Mouse (Mus musculus) forebrain, embryonic 15.5 days (tissue): ENCODE results near the gene Akt1. TPM values are rescaled to one million over a fixed set of nuclear protein-coding genes. Genes with fewer than 3 reads are reported as not detected.

Experiments
- ATAC-seq: fragments of 200-750 bp; cut with Nextera tagmentation; replicated peaks from 2 replicates; pipeline ENCODE4 v1.8.0; 2017; ENCODE audit warnings: mild to moderate bottlenecking, moderate TSS enrichment, moderate library complexity
- H3K27ac ChIP-seq: fragments of 300-500 bp; sonication (generic); replicated peaks from 2 replicates; pipeline ENCODE4 v1.5.1; 2015; ENCODE audit warnings: mild to moderate bottlenecking, inconsistent platforms
- H3K27me3 ChIP-seq: fragments of 300-500 bp; sonication (generic); 2 replicates; pipeline ENCODE4 v1.6.1; 2015; ENCODE audit warnings: inconsistent platforms
- H3K36me3 ChIP-seq: fragments of 300-500 bp; sonication (generic); 2 replicates; pipeline ENCODE4 v1.6.1; 2015; ENCODE audit warnings: mild to moderate bottlenecking, inconsistent platforms
- H3K4me1 ChIP-seq: fragments of 300-500 bp; sonication (generic); 2 replicates; pipeline ENCODE4 v1.6.1; 2015; ENCODE audit warnings: inconsistent platforms
- H3K4me2 ChIP-seq: fragments of 300-500 bp; sonication (generic); replicated peaks from 2 replicates; pipeline ENCODE4 v1.6.1; 2015; ENCODE audit warnings: mild to moderate bottlenecking, inconsistent platforms
- H3K4me3 ChIP-seq: fragments of 300-500 bp; sonication (generic); 2 replicates; pipeline ENCODE4 v1.5.1; 2015; ENCODE audit warnings: mild to moderate bottlenecking, inconsistent platforms
- H3K9ac ChIP-seq: fragments of 300-500 bp; sonication (generic); replicated peaks from 2 replicates; pipeline ENCODE4 v1.6.1; 2015; ENCODE audit warnings: mild to moderate bottlenecking, inconsistent platforms
- H3K9me3 ChIP-seq: fragments of 300-500 bp; sonication (generic); 2 replicates; pipeline ENCODE4 v1.6.1; 2016; ENCODE audit warnings: inconsistent platforms
- WGBS: fragments of 180-500 bp; shearing (Covaris S2); methylation state at CpG from one replicate; pipeline ENCODE4 v1.1.7; 2015; ENCODE audit warnings: mixed read lengths; 5-methylcytosine and 5-hydroxymethylcytosine counted together
- polyA plus RNA-seq: library from polyadenylated mRNA; unstranded; fragments of >200 nt; fragmentation: Nextera tagmentation; extraction: Ambion mirVana; gene quantifications from 2 replicates; pipeline ENCODE4 v1.2.1, GENCODE M21; 2015

Gene Akt1
- polyA plus RNA-seq, 1 experiment from 2014 or later = 79.1 TPM

DNA sequence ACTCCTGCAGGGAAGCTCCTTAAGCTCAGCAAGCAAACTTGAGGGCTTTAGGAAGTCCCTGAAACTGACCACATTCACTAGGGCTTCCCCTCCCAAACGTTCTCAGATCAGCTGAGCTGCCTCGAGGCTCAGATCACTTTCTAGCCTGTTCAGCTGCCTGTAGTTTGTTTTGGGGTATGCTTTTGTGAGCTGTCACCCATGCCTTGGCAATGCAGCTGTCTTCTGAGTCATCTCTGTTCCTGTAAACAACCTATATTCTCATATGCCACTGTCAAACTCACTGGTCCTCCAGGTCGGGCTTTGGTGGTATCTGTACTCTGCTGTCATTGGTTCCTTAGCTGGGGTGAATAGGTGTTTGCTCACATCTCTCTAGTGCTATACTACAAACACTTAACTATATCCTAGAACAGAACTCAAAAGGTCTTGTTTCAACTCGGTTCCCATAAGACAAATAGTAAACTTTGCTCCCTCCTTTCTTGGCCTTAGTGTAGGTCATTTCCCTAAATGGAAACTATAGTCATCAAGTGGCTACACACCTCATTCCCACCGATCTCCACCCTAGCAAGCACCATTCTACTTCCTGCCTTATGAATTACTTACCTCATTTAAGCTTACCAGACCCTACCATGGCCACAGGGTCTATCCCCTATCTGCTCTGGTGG, 22.8 kb downstream of the Akt1 start:
- Histone ChIP-seq H3K4me2 (no peak overlapping the region), H3K27me3 (no peaks in the 10 kb centered on the region), H3K36me3 (peaks cover 53% of the 10 kb centered on the region), H3K4me3 (no peak overlapping the region), H3K9me3 (no peaks in the 10 kb centered on the region), H3K9ac (no peak overlapping the region), H3K27ac (no peak overlapping the region), H3K4me1 (peaks cover 4% of the 10 kb centered on the region)
- no peak for ATAC-seq
- 78% methylated on average over 5 of the region's 5 CpGs for WGBS

DNA sequence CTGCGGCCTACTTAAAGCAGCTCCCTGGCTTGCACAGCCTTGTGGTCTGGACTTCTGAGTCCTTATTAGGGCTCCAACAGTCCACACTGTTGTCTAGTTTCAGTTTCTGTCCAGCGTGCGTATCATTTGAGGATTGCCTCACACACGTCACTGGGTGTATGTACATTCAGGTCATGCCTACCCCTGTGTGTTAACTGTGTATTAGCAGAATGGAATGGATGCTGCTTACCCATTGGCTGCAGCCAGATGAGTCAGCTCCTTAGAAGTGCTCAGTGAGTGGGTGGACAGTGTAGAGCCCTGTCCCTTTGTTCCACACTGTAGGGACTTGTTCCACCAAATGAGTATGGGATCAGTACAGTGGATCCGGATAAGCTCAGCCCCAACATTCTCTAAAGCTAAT, 26.6 kb downstream of the Akt1 start:
- Histone ChIP-seq H3K4me3 (no peak overlapping the region), H3K9ac (no peak overlapping the region), H3K4me1 (peaks cover 27% of the 10 kb centered on the region), H3K9me3 (no peaks in the 10 kb centered on the region), H3K36me3 (peaks cover 21% of the 10 kb centered on the region), H3K27me3 (no peaks in the 10 kb centered on the region), H3K4me2 (no peak overlapping the region), H3K27ac (no peak overlapping the region)
- no peak for ATAC-seq
- 93% methylated on average over 5 of the region's 5 CpGs for WGBS

DNA sequence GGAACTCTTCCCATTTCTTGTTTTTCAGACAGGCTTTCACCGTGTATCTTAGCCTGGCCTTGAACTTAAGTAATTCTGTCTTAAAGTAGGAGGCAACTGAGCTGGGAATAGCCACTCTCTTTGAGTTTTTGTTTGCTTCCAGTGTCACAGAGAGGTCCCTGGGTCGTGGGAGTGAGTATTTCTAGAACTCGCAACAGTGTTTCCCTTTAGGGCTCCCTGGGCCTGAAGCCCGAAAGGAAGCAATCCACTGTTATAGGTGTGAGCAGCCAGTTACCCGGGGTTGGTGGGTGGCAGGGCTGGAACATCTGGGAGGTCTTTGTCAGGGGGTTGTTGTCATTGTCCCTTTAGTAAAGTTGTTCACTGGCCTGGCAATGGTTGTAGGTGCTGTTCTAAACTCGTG, 28.5 kb downstream of the Akt1 start:
- no peaks in the 10 kb centered on the region for H3K27me3 ChIP-seq
- 46% methylated on average over 6 of the region's 6 CpGs for WGBS
- peaks cover 27% of the 10 kb centered on the region for H3K4me1 ChIP-seq
- H3K9ac ChIP-seq = peak overlapping the region; percentile 79; the same call in 1 of the 2 replicates
- H3K36me3 ChIP-seq = peaks cover 21% of the 10 kb centered on the region
- H3K4me2 ChIP-seq = peak overlapping the region; percentile 90
- H3K4me3 ChIP-seq = peak overlapping the region; percentile 83
- no peak overlapping the region for H3K27ac ChIP-seq
- ATAC-seq = no peak
- H3K9me3 ChIP-seq = no peaks in the 10 kb centered on the region

DNA sequence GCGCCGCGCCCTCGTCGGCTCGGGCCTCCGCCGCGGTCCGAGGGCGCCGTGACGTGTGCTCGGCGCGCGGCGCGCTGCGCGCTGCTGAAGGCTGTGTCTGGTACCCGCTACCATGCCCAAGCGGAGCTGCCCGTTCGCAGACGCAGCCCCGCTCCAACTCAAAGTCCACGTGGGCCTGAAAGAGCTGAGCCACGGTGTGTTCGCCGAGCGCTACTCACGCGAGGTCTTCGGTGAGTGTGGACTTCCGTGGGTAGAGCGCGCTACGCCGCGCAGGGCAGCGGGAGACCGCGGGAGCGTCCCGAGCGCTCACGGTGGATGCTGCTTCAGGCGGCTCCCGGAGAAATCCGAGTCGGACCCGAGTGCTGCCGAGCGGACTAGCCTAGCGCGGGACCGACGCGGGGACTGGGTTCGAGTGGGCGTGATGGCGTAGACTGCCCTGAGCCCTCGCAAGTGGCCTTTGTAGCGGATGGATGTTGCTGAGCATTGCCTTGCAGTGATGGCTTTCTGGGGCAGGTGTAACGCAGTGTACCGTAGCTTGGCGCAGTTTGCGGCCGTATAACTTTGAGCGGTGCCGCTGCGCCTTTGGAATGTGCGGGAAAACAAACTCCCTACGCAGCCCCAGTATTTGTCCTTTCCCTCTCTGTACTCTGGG, 29.7 kb downstream of the Akt1 start:
- under 1% methylated on average over 75 of the region's 75 CpGs for WGBS
- no peak; the same call in 1 of the 2 replicates for ATAC-seq

DNA sequence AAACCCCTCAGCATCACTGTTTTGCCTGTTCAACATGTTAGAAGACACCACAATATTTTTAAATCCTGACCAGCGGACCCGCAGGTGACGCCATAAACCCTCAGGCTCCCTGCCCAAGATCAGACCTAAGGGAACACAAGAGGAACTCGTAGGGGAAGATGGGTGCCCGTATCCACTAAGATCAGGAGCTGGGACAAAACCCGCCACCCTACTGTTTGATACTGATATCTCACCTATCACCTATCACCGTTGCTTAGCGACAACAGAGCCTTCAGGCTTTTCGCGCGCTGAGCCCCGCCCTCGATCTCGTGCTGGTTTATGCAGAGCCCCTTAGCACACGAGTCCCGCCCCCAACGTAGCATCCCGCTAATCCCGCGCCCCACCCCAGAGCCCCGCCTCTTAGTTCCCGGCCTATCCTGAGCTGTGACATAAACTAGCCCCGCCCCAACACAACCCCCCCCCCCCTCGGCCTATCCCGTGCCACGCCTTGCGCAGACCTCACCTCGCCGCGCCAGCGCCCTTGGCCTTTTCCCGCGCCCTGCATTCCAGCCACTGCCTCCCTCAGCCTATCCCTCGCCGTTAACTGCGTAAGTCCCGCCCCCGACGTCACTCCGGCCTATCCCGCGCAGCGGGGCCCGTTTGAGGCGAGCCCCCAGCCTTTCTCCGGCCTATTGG, 30.4 kb downstream of the Akt1 start, which contains the start of gene Siva1:
Gene Siva1, plus strand, starts transcription at position 500 of the 675 bp plus-strand sequence.
- Histone ChIP-seq H3K36me3 (peaks cover 16% of the 10 kb centered on the region), H3K4me2 (peak within 1 kb of the TSS; percentile 90), H3K4me3 (peak within 1 kb of the TSS; percentile 83), H3K27me3 (no peaks in the 10 kb centered on the region), H3K27ac (peak within 1 kb of the TSS; percentile 83), H3K4me1 (peaks cover 27% of the 10 kb centered on the region), H3K9me3 (no peaks in the 10 kb centered on the region), H3K9ac (peak within 1 kb of the TSS; percentile 79)
- ATAC-seq = peak; percentile 95
- under 1% methylated on average over 45 of the region's 46 CpGs for WGBS

More for the DNA sequence above, 29.7 kb downstream of the Akt1 start:
- peaks cover 19% of the 10 kb centered on the region for H3K36me3 ChIP-seq
- H3K4me2 ChIP-seq = peak overlapping the region; percentile 90
- no peaks in the 10 kb centered on the region for H3K27me3 ChIP-seq
- peaks cover 27% of the 10 kb centered on the region for H3K4me1 ChIP-seq
- H3K27ac ChIP-seq = peak overlapping the region; percentile 83
- peak overlapping the region; percentile 83 for H3K4me3 ChIP-seq
- no peaks in the 10 kb centered on the region for H3K9me3 ChIP-seq
- peak overlapping the region; percentile 79 for H3K9ac ChIP-seq

DNA sequence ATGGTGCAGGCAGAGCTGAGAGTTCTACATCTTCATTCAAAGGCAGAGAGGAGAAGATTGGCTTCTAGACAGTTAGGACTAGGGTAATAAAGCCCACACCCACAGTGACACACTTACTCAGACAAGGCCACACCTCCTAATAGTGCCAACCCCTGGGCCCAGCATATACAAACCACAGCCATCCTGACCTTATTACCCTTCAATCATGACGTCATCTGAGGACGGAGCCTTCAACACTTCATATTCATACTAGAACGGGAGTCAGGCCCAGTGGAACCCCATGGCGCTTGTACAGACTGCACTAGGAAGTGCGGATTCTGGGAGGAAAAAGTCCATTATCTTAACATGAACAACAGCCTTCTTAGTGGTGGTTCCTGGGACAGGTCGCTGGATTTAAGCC, 31.6 kb downstream of the Akt1 start:
- WGBS = 86% methylated on average over 6 of the region's 6 CpGs
- no peak overlapping the region for H3K4me2 ChIP-seq
- H3K36me3 ChIP-seq = peaks cover 5% of the 10 kb centered on the region; the same call in 1 of the 2 replicates
- H3K9me3 ChIP-seq = no peaks in the 10 kb centered on the region
- H3K27me3 ChIP-seq = no peaks in the 10 kb centered on the region
- peaks cover 27% of the 10 kb centered on the region for H3K4me1 ChIP-seq
- no peak for ATAC-seq
- no peak overlapping the region for H3K9ac ChIP-seq
- H3K27ac ChIP-seq = no peak overlapping the region
- no peak overlapping the region for H3K4me3 ChIP-seq

DNA sequence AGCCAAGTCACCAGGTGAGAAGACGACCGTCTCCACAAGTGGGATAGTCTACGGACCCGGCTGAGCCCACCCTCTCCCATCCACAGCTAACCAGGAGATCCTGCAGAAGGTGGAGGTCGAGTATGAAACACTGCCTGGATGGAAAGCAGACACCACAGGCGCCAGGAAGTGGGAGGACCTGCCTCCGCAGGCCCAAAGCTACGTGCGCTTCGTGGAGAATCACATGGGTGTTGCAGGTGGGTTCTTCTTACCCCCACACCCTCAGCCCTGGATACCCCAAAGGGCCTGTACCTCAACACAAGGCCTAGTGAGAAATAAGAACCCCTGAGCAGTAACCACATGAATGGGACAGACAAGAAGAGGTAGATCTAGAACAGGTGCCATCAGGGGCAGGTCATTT, 35.2 kb downstream of the Akt1 start:
- no peaks in the 10 kb centered on the region for H3K9me3 ChIP-seq
- no peak overlapping the region for H3K4me2 ChIP-seq
- no peaks in the 10 kb centered on the region for H3K27me3 ChIP-seq
- no peak overlapping the region for H3K27ac ChIP-seq
- H3K4me1 ChIP-seq = peaks cover 8% of the 10 kb centered on the region
- H3K4me3 ChIP-seq = no peak overlapping the region
- no peaks in the 10 kb centered on the region for H3K36me3 ChIP-seq
- H3K9ac ChIP-seq = no peak overlapping the region
- no peak for ATAC-seq
- WGBS = 86% methylated on average over 10 of the region's 10 CpGs

DNA sequence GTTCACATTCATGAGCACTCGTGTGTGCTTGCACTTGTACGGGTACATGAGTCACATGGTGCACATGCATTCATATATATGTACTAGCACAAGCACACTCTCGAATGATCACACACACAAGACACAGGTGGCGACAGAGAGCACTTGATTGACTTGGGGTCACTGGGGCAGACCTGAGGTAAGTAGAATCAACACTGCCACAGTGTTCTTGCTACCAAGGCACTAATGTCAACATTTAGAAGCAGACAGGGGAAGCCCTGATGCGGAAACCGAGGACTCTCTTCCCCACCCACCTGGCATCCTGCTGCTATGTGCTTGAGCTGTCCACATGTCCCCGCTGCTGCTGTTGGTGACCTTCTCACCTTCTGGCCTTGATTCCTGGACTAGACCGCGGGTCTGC, 41.0 kb downstream of the Akt1 start:
- no peak for ATAC-seq
- no peaks in the 10 kb centered on the region for H3K36me3 ChIP-seq
- H3K9me3 ChIP-seq = no peaks in the 10 kb centered on the region
- no peak overlapping the region for H3K27ac ChIP-seq
- no peak overlapping the region for H3K4me2 ChIP-seq
- WGBS = 83% methylated on average over 9 of the region's 9 CpGs
- H3K4me1 ChIP-seq = peaks cover 6% of the 10 kb centered on the region
- H3K9ac ChIP-seq = no peak overlapping the region
- H3K27me3 ChIP-seq = no peaks in the 10 kb centered on the region
- no peak overlapping the region for H3K4me3 ChIP-seq

DNA sequence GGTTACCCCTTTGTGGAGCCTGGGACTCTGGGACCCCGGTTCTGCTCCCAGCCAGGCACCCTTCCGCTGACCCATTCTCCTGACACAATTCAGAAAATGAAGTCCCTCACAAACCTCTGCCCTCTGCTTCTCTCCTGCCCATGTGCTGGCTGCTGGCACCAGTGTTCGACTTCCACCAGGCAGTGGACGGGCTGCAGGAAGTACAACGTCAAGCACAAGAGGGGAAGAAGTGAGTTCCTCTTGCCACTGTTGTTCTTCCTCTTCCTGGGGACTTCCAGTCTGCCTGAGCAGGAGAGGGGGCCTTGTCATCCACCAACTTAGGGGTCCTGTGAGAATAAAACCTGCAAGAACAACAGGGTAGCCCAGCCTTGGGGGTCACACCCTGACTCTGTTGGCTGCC, 41.8 kb downstream of the Akt1 start:
- no peak overlapping the region for H3K27ac ChIP-seq
- no peaks in the 10 kb centered on the region for H3K27me3 ChIP-seq
- WGBS = 89% methylated on average over 5 of the region's 5 CpGs
- peaks cover 6% of the 10 kb centered on the region for H3K4me1 ChIP-seq
- H3K36me3 ChIP-seq = no peaks in the 10 kb centered on the region
- no peak overlapping the region for H3K9ac ChIP-seq
- H3K4me2 ChIP-seq = no peak overlapping the region
- H3K4me3 ChIP-seq = no peak overlapping the region
- no peak for ATAC-seq
- no peaks in the 10 kb centered on the region for H3K9me3 ChIP-seq

DNA sequence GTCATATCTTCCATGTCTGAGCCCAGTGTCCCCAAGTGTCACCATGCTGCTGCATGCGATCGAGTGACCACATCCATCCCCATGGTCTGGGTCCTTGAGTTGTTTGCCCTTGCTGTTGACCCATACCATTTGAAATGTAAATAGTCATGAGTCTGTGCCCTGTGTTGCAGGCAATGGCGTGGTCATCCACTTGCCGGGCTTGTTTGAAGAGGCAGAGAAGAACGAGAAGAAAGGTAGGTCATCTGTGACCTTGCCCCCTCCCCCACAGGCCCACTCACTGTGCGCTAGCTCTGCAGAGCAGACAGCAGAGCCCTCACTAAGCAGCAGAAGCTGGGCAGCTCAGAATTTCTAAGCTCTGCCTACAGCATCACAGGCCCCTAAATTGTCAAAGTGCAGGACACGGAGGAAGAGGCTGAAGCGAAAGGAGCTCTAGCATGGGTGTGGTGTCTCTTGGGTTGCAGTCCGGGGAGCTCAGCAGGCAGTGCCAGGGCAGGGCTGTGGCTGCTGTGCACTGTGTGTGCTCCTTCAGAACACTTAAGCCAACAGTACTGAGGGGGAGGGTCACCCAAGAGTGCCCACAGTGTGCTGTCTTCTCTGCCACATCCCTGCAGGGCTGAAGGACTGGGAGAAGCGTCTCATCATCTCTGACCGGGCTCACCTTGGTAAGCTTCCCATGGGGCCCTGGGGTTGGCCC, 42.5 kb downstream of the Akt1 start:
- H3K4me1 ChIP-seq = peaks cover 6% of the 10 kb centered on the region
- no peak overlapping the region for H3K4me2 ChIP-seq
- no peak overlapping the region for H3K27ac ChIP-seq
- no peak for ATAC-seq
- H3K9ac ChIP-seq = no peak overlapping the region
- no peaks in the 10 kb centered on the region for H3K27me3 ChIP-seq
- no peaks in the 10 kb centered on the region for H3K36me3 ChIP-seq
- H3K4me3 ChIP-seq = no peak overlapping the region
- 79% methylated on average over 11 of the region's 11 CpGs for WGBS
- no peaks in the 10 kb centered on the region for H3K9me3 ChIP-seq

DNA sequence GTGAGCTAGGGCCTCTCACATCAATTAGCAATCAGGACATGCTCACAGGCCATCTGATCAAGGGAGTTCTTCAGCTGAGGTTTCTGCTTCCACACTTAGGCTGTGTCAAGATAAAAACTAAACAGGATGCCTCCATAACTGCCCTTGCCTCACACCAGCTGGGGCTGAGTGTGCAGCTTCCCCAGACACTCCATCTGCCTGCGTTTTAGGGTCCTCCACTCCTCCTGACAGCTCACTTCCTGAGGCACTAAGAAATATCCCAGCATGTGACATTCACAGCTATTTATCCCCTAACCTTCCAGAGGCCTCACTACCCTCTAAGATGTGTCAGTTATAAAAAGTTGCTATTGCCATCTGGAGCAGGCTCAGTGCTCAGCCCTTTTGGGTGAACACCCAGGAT, 43.2 kb downstream of the Akt1 start:
- Histone ChIP-seq H3K4me2 (no peak overlapping the region), H3K4me1 (peaks cover 6% of the 10 kb centered on the region), H3K27ac (no peak overlapping the region), H3K27me3 (no peaks in the 10 kb centered on the region), H3K4me3 (no peak overlapping the region), H3K9ac (no peak overlapping the region), H3K36me3 (no peaks in the 10 kb centered on the region), H3K9me3 (no peaks in the 10 kb centered on the region)
- WGBS = 70% methylated on average over 1 of the region's 1 CpGs
- ATAC-seq = no peak

DNA sequence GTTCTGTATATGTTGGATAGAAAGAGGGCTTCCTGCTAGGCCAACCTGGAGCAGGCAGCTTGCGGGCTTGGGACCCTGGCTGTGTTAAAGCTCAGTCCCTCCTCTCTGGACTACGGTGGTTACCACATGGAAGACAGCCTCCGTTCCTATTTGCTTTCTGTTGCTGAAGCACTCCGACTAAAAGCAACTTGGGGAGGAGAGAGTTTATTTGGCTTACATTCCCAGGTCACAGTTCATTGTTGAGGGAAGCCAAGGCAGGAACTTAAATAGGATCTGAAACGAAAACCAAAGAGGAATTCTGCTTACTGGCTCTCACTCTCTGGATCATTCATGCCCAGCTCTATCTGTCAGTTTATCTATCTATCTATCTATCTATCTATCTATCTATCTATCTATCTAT, 43.9 kb downstream of the Akt1 start:
- no peaks in the 10 kb centered on the region for H3K9me3 ChIP-seq
- no peak overlapping the region for H3K4me3 ChIP-seq
- WGBS = 85% methylated on average over 5 of the region's 5 CpGs
- no peak for ATAC-seq
- no peak overlapping the region for H3K4me2 ChIP-seq
- H3K27ac ChIP-seq = no peak overlapping the region
- peaks cover 6% of the 10 kb centered on the region for H3K4me1 ChIP-seq
- no peak overlapping the region for H3K9ac ChIP-seq
- no peaks in the 10 kb centered on the region for H3K36me3 ChIP-seq
- H3K27me3 ChIP-seq = no peaks in the 10 kb centered on the region
